Mouse (Mus musculus) lung, postnatal 0 days (tissue): ENCODE data around the gene Grin2b.

Experiments used
- CTCF ChIP-seq: IDR thresholded peaks from 2 replicates; pipeline ENCODE4 v1.5.1; 2016; ENCODE audit warnings: antibody characterized with exemption, mild to moderate bottlenecking
- EP300 ChIP-seq: IDR thresholded peaks from 2 replicates; pipeline ENCODE4 v1.6.1; 2016; ENCODE audit warnings: antibody characterized with exemption, mild to moderate bottlenecking, control low read depth

DNA sequence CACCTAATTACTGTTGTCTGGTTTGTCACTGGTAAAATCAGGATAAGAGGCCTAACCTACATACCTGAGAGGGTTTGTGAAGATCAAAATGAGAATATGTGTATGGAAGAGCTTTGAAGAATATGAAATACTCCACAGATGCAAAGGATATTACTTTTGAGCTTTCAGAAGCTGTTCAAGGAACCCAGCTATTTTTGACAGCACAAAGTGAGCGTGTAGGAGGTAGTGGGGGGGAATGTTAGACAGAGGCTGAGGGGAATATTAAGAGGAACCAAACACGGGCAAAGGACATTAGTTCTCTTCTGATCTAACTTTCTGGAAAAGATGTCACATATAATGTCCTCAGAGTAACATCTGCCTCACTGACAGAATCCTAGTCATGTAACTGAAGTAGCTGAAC is 125.2 kb downstream of the Grin2b start:
- TF ChIP-seq CTCF: no peak
- TF ChIP-seq EP300: no peak
